Mouse (Mus musculus) T-helper 17 cell (primary cell): ENCODE data around the gene Acot4.
"Not testable (repeated sequence)": the region's sequence is repeated elsewhere in the genome, so short reads cannot be mapped to it uniquely, and the experiment has no call there.

Source experiments
- in situ Hi-C, 2 experiments: fragments of 300-600 bp; cut with MboI, MseI; formaldehyde crosslinking; loops; 1 replicate in 1 of 2; 2 replicates in 1 of 2; pipeline ENCODE4 v1.15.1; 2025; ENCODE audit warnings: high pct_unique_total_duplicates in 2 of 2

Acot4 gene

GRCm38 (mm10) chr12:84029043-84029442 lies 9.1 kb upstream of the Acot4 start:
- in situ Hi-C loops: not testable (repeated sequence)

- in situ Hi-C loops: no loop called here
Observed at GRCm38 (mm10) chr12:84030659-84031332, 7.4 kb upstream of the Acot4 start.

GRCm38 (mm10) chr12:84032854-84033253 lies 5.3 kb upstream of the Acot4 start:
- in situ Hi-C loops: no loop called here

GRCm38 (mm10) chr12:84033302-84033701 lies 4.9 kb upstream of the Acot4 start:
- in situ Hi-C loops: not testable (repeated sequence)

GRCm38 (mm10) chr12:84034108-84034507 lies 4.1 kb upstream of the Acot4 start:
- in situ Hi-C loops: no loop called here

GRCm38 (mm10) chr12:84038691-84039111 lies 522 bp downstream of the Acot4 start, which contains the start of gene Gm49366:
Gene Gm49366 (plus strand): TSS chr12:84038935.
- in situ Hi-C loops: not testable (repeated sequence)

- in situ Hi-C loops: loop anchor here (5.0 kb wide), 1 partner anchor 70 kb away; no protein-coding TSS in a partner anchor
Observed at GRCm38 (mm10) chr12:84042248-84042647, 4.1 kb downstream of the Acot4 start.

GRCm38 (mm10) chr12:84044045-84044444 lies 5.9 kb downstream of the Acot4 start:
- in situ Hi-C loops: loop anchor here (5.0 kb wide), 1 partner anchor 72 kb away; no protein-coding TSS in a partner anchor

- in situ Hi-C loops: no loop called here
Observed at GRCm38 (mm10) chr12:84046906-84047305, 8.7 kb downstream of the Acot4 start.

- in situ Hi-C loops: loop anchor here in 1 of 2 experiments (25.0 kb wide), 1 partner anchor 938 kb away; no protein-coding TSS in a partner anchor
Observed at GRCm38 (mm10) chr12:84050744-84051143, 12.6 kb downstream of the Acot4 start.

- in situ Hi-C loops: loop anchor here in 1 of 2 experiments (25.0 kb wide), 1 partner anchor 940 kb away; no protein-coding TSS in a partner anchor
Observed at GRCm38 (mm10) chr12:84051937-84052474, 13.8 kb downstream of the Acot4 start, which contains the start of gene Acot3. Gene Acot3 (plus strand): TSS chr12:84052144.

GRCm38 (mm10) chr12:84052609-84053008 lies 14.4 kb downstream of the Acot4 start:
- in situ Hi-C loops: loop anchor here in 1 of 2 experiments (25.0 kb wide), 1 partner anchor 940 kb away; no protein-coding TSS in a partner anchor

- in situ Hi-C loops: loop anchor here in 1 of 2 experiments (25.0 kb wide), 1 partner anchor 941 kb away; no protein-coding TSS in a partner anchor
Observed at GRCm38 (mm10) chr12:84053173-84053572, 15.0 kb downstream of the Acot4 start.

- in situ Hi-C loops: loop anchor here in 1 of 2 experiments (25.0 kb wide), 1 partner anchor 942 kb away; no protein-coding TSS in a partner anchor
Observed at GRCm38 (mm10) chr12:84053679-84054391, 15.7 kb downstream of the Acot4 start.

GRCm38 (mm10) chr12:84060946-84061345 lies 22.8 kb downstream of the Acot4 start:
- in situ Hi-C loops: loop anchor here in 1 of 2 experiments (25.0 kb wide), 1 partner anchor 949 kb away; no protein-coding TSS in a partner anchor

GRCm38 (mm10) chr12:84062336-84062735 lies 24.2 kb downstream of the Acot4 start:
- in situ Hi-C loops: loop anchor here in 1 of 2 experiments (25.0 kb wide), 1 partner anchor 950 kb away; no protein-coding TSS in a partner anchor

- in situ Hi-C loops: loop anchor here in 1 of 2 experiments (25.0 kb wide), 1 partner anchor 951 kb away; no protein-coding TSS in a partner anchor
Observed at GRCm38 (mm10) chr12:84063228-84063627, 25.0 kb downstream of the Acot4 start.

- in situ Hi-C loops: loop anchor here in 1 of 2 experiments (25.0 kb wide), 1 partner anchor 952 kb away; no protein-coding TSS in a partner anchor
Observed at GRCm38 (mm10) chr12:84063833-84064232, 25.7 kb downstream of the Acot4 start.

- in situ Hi-C loops: loop anchor here in 1 of 2 experiments (25.0 kb wide), 1 partner anchor 952 kb away; no protein-coding TSS in a partner anchor
Observed at GRCm38 (mm10) chr12:84064621-84065020, 26.4 kb downstream of the Acot4 start.

GRCm38 (mm10) chr12:84067752-84068151 lies 29.6 kb downstream of the Acot4 start:
- in situ Hi-C loops: loop anchor here in 1 of 2 experiments (25.0 kb wide), 1 partner anchor 955 kb away; no protein-coding TSS in a partner anchor

- in situ Hi-C loops: loop anchor here in 1 of 2 experiments (25.0 kb wide), 1 partner anchor 956 kb away; no protein-coding TSS in a partner anchor
Observed at GRCm38 (mm10) chr12:84068296-84068695, 30.1 kb downstream of the Acot4 start.
